Mouse (Mus musculus): ENCODE data around the gene Msh4. TPM values are rescaled to one million over a fixed set of nuclear protein-coding genes. Genes with fewer than 3 reads are reported as not detected.
"Not testable (repeated sequence)": the region's sequence is repeated elsewhere in the genome, so short reads cannot be mapped to it uniquely, and the experiment has no call there.

The Msh4 gene
- total RNA-seq, 4 experiments from 2014 or later = 0.07 to 0.62 (median 0.16) TPM

DNA sequence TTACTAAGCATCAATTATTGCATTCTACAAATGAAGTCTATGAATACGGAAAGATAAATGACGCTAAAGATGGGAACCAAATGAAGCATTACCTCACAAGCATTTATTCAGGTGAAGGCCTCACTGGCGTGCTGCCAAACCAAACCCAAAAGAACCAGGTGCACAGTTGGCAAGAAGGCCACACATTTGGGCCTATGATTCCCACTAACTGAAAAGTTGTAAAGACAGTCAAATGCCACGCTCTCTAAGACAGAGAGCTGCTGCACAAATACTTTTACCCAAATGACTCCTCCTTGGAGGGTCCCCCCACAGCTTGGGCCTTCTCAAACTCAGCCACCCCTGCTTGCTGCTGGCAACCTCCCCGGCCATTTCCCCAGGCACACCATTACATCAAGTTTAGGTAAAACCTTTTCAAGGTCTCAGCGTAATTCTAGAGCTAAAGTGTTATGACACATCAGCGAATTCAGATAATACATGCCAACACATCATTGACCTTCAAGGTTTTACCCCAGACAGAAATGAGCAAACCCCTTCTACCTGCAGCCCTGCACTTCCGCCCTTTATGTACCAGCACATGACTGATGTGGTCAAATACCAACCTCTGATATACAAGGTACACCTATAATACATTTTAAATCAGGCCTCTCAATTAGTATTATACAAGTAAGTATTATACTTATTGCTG, 5.4 kb upstream of the Msh4 start:
- DNase-seq = no peak

DNA sequence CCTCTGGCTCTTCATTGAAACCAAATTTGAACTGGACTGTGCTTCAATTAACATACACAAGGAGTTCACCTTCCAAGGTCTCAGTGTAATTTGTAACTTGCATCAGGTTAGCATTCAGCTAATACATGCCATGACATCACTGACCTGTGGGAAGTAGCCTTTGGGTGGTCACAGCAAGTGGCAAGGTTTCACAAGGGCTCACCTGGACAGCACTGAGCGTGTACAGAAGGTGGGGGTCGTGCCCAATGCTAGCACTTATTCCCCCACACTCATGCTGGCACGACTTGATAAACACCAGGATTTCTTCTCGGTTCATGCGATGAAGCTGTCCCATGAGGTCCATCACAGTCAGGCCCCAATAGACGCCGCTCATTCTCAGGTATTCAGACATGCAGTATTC, 4.6 kb upstream of the Msh4 start:
- DNase-seq = no peak

DNA sequence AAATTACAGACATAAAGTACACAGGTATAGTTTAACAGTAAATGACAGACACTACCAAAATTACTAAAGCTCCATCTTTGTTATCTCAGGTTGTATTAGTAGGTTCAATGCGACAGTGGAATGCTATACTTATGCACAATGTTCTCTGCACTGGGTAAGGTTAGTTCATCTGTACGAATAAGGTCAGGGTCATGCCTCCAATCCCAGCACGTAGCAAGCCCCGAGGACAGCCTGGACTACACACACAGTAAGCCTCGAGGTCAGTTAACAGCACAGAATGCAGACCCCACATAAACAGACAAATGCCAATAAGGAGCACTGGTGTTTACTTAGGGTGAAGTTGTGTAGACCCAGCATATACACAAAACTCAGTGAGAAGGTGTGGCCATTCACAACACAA, 3.0 kb upstream of the Msh4 start:
- DNase-seq = no peak

DNA sequence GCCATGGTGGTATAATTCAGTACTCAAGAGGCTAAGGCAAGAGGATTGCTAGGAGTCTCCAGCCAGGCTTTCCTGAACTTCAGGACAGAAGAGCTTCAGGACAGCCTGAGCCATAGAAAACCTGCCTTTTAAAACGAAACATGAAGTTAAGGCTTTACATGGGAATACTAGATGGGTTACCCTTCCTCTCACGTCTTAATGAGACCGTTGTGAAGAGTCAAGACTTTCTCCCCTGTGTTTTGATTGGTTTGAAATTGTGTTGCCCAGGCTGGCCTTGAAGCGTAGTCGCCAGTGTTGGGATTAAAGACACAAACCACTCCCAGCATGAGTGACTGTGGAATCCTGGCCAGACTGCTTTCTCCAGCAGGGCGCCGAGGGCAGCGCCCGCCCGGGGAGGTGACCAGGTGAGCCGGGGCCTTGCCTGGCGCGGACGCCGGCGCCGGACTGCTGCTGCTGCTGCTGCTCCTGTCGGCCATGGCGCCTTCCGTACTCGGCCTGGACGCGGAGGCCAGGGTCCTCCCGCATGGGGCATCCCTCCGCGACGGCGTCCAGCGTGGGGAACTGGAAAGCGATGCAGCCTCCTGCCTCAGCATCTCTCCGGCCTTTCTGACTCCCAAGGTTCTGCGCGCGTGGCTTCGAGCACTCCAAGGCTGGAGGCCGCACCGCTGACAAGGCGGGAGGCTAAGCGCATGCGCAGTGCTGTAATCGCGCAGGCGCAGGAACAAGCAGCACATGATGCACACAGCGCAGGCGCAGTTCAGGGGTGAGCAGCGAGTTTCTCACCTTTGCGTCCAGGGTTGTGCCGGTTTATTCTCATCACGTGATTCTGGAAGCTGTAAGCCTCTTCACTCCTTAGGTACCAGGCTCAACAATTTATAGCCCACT, 445 bp downstream of the Msh4 start:
- DNase-seq = no peak

DNA sequence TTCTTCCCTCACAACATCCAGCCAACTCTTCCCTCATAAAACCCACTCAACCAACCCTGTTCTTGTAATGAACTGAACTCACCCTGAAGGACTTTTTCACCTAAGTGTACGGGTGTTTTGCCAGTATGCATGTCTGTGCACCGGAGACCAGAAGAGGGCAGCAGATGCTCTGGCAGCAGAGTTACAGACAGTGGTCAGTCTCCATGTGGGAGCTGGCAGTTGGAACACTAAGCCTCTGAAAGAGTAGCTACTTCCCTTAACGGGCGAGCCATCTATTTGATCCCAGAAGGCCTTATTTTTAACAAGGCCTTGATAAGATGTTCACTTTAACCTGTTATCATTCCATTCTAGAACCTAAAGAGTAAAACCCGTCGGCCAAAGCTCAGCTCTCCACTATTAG, 1.4 kb downstream of the Msh4 start:
- DNase-seq = no peak

DNA sequence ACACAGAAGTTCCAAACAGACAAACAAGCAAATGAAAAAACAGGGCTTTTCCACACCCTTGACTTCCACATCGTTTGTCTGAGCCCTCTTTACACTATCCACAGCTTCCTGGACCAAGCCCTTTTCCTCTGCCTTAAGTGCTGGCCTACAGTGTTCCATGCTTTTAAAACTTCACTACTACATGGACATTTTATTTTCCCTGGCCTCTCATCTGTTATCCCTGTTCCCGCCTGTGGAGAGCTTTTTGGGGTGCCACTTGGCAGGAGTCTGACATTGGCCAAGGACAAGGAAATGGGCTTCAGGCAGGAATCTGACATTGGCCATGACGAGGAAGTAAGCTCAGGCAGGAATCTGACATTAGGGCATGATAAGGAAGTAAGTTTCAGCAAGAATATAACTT, 3.3 kb downstream of the Msh4 start:
- no peak for DNase-seq

DNA sequence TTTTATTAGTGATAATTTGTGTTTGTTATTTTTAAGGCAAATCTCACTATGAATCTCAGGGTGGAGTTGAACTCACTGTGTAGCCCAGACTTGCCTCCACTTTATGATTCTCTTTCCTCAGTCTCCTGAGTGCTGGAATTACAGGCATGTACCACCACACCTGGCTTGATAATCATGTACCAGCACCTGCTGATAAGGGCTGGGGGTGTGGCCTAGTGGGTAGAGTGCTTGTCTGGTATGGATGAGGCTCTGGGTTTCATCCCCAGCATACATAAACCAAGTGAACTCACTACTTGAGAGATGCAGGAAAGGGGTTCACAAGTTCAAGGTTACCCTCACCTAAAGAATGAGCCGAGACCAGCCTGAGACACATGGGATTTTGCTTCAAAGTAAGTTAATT, 4.0 kb downstream of the Msh4 start:
- no peak for DNase-seq

DNA sequence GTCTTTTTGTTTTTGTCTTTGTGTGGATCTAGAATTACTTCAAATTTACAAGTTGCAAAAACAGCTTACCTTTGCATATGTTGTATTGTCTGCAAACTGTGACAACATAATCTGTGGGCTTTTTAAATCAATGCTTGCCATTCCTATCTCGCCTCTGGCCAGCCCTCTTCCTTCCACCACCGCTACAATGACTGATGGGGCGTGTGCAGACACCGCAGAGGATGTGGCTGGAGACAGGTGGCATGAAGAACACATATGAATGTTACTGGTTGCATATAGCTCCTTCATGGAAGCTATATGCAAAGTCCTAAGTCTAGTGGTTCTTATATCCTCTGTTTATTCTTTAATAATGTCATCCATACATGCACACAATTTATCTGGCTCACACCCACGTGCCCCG, 8.7 kb downstream of the Msh4 start:
- DNase-seq = no peak

DNA sequence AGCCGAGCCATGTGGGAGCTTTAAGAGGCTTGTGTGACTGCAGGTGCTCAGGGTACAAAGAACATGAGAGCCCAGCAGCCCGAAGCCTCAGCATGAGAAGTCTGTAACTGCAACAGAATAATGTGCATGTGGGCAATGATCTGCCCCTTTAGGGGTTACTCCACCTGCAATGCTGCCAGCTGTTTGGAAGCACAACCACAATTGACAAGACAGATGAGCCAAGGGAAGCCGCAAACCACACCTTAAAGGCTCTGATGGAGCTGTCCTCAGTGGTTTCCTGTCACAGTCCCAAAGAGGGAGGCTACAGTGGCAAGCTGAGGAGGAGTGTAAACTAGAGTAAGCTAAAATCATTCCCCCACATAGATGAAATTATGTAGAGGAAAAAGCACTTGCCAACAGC, 10.5 kb downstream of the Msh4 start:
- DNase-seq = no peak

DNA sequence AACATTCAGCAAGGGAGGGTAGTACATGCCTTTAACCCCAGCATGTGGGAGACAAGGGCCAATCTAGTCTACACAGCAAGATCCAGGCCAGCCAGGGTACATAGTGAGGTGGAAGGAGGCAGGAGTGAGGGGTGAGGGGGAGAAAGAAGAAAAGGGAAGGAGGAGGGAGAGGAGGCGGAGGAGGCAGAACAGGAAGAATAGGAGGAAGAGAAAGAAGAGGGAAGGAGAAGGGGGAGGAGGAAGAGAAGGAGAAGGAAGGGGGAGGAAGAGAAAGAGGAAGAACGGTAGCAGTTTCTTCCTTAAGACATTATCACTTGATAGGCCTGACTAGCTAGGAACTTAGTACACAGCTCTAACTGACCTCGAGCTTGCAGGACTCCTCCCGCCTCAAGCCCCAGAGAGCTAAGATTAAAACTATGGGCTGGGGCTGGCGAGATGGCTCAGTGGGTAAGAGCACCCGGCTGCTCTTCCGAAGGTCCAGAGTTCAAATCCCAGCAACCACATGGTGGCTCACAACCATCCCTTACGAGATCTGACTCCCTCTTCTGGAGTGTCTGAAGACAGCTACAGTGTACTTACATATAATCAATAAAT, 16.7 kb downstream of the Msh4 start:
- no peak for DNase-seq

DNA sequence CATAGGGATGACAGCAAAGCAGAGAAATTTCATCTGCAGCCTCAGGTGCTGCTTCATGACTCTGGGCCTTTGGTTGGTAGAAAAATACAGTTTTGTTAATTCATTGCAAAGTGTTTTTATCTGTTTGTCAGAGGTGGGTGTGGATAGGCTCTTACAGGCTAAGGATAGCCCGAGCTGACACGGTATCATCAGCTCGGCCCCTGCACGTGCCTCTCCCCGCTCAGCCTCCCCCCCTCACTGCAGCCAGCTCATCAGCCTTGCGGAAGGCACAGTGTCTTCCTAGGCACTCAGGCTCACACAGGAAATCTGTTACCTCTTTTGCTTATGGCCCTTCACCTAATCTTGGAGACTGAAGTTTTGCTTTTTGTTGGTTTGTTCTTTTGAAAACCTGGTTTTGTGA, 17.8 kb downstream of the Msh4 start:
- DNase-seq = no peak

DNA sequence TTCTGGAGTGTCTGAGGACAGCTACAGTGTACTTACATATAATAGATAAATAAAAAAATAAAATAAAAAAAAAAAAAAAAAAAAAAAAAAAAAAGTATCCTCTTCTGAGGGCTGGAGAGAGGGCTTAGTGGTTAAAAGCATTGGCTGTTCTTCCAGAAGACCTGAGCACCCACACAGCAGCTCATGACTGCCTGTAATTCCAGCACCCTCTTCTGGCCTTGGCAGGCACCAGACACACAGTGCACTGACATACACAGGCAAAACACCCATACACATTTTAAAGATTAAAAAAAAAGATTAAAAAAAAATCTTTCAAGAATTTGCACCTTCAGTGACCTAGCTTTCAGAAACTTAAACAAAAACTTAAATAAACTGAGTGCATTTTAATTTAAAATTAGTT, 19.6 kb downstream of the Msh4 start:
- DNase-seq = no peak

DNA sequence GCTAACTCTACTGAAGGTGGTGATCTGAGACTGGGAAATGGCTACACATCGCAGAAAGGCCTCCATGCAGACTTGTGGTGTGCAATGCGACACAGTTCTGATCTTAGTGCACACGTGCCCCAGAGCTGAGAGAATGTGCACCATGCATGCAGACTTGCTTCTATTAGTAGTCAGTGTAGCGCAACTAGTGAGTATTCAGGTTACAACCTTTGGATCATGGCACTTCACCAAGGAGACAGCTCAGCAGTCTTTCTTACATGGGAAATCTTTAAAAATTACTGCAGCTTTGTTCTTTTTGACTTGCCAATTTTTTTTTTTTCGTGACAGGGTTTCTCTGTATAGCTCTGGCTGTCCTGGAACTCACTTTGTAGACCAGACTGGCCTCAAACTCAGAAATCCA, 34.5 kb downstream of the Msh4 start:
- DNase-seq = no peak

DNA sequence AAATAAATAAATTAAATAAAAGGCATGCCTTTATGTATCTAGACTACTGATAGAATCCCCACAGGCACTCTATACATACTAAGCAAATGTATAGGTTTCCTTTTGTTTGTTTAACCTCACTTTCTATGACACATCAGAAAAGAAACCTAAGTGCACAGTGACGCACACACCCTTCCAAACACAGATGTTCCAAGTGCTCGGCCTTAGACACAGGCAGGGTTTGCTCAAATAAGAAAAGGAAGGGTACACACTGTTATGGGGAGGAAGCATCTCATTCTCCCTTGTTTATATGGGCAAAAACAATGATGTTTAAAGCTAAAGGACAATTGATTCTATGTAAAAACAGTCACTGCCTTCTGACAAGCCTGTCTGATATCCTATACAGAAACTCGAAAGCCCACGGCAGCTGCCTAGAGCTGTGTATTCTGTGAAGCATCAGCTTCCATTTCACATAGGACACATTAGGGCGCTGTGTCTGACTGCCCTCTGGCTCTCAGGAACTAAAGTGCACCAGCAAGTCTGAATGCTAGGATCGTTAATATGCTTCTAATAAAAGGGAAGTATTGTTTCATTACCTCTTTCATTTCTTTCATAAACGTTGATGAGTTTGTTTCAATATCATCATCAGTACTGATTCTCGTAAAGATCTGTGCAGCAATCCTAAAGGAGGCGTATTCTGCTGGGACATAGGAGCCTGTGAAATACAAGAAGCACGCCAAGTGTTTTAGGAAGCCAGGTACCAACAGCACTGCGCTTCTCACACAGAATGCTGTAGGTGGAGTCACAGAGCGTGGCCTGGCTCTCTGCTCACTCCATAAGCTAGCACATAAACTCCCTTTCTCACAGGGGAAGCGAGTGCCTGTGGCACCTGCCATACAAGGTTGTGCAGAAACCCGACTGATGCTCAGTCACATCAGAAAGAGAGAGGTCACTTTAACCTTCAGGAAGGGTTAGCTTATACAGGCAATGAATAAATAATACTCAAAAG, 38.5 kb downstream of the Msh4 start:
- no peak for DNase-seq

DNA sequence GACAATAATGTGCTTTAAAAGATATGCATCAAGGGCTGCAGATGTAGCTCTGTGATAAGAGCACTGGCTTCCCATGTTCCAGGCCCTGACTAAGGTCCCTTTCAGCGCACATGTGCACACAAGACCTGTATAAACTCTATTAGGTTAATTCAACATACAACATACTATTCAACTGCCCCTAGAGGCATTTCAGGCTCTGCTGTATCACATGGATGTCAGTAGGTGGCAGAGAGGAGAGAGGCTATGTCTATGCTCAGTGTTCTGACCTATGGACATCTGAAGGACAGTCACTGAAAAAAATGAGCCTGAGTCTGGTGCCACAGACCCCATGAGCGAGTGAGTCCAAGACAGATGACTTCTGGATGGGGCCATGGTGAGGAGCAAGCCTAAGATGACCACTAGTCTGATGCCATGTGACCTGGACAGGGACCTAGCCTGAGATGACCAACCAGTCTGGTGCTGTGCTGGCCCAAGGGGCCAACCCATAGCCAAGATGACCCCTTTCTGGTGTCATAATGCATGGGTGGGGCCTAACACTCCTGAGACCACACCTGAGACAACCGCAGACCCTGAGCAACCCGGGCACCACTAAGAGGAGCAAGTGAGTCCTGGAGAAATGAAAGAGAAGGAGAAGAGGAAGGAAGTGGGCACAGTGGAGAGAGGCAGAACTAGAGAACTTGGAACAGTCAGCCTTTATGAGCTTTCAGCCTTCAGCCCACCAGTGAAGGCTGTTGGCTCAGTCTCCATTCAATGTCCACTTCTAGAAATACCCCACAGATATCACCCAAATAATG, 41.1 kb downstream of the Msh4 start:
- DNase-seq = no peak

DNA sequence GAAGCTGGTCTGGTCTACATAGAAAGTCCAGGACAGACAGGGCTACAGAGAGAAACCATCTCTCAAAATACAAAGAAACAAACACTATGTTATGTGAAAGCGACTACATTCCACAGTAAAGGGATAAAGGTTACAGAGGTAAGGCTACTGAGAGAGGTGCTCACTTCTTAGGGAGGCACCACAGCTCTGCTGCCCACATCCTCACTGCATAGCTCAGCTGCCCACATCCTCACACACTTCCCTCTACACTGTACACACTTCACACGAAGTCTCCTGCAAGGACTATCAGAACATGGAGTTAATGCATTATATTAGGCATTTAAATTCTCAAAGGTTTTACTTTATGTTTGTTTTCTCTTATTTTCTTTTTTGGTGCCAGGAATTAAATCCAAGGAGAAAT, 42.1 kb downstream of the Msh4 start:
- DNase-seq = no peak

DNA sequence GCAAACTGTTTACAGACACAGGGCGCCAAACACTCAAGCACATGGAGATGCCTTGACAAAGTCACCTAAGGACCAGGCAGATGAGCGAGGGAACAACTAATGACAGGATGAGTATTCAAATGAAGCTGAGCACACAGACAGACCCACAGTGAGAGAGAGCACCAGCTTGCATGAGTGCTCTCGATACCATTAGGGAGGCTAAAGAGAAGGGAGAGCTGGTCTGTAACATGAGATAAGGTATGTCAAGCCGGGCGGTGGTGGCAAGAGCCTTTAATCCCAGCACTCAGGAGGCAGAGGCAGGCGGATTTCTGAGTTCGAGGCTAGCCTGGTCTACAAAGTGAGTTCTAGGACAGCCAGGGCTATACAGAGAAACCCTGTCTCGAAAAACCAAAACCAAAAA, 45.5 kb downstream of the Msh4 start:
- not testable (repeated sequence) for DNase-seq

DNA sequence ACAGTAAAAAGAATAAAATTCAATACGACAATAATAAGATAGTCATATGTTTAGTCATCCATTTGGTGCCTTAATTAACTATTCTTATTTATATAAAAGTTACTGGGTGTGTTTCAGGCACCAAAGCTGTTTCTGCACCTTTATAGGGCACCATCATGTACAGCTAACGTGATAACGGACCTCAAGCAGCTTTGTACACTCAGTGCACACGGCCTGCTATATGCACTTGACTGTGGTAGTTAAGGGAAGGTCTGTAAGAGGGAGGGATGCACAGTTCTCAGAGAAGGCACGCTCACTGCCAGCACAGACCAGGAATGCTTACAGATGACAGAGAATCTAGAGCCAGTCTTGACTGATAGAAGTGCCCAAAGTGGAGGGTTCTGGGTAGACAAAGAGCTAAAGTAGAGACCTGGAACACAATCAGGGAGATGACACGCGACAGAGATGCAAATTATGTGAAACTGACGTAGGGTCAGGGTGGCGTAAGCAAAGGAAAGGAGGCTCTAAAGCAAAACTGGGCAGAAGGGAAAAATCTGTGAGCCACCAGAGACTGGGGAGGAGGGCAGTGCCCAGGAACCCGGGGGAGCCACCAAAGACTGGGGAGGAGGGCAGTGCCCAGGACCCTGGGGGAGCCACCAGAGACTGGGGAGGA, 47.5 kb downstream of the Msh4 start:
- no peak for DNase-seq

DNA sequence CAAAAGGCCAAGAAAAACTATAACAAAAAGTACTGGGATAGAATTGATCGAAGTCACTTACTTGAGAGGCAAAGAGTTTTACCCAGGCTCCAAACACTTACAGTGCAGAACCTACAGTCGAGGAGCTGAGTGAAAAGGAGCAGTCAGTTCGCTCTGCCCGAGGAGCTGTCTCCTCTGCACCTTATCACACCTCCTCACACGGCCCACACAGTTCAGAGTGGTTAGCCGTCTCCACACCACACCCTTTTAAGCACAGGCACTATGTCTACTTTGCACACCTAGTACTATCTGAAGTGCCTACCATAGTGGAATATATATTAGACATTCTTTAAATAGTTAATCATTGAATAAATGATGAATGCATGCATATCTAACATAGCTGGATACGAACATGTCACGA, 53.7 kb downstream of the Msh4 start:
- no peak for DNase-seq

DNA sequence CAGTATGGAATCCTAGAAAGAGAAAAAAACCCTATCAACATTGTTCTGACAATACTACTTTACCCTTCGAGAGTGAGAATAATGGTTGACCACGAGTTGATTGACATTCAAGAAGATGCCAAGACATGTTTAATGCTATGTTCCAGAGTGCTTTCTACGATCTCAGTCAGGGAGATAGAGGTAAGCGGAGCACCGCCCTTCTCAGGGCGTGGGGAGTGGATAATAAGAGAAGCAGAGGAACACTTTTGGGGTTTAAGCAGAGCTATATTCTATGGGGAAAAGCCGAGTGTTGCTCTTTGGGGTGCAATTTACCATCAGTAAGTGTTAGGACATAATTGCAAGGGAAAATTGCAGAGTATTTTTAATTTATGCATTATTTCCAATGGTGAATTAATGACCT, 55.2 kb downstream of the Msh4 start:
- DNase-seq = no peak

DNA sequence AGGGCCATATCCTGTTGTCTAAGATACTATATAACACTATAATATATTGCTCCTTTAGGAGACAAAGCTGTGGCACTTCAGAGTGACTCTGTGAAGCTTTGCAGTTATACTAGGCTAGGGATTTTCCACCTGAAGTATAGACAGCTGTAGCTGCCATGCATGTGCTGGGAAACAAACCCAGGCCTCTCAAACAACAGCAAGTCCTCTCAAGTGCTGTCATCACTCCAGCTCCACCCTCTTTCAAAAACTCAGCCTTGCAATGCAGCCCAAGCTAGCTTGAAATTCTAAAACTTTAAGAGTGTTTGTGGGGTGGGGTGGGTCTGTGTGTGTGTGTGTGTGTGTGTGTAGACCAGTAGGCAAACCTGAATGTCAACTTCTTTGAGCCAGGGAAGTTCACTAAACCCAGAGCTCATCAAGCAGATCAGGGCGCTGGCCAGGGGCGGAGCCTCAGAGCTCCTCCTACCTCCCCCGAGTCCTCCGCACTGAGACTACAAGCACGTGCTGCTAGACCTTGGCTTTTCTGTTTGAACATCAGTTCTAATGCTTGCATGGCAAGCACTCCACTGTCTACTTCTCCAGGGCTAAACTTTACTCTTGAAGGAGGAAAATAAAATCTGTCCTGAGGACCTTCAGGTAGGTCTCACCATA, 56.4 kb downstream of the Msh4 start:
- no peak for DNase-seq
